Mouse (Mus musculus): ENCODE measurements around the gene Runx1. TPM values are rescaled to one million over a fixed set of nuclear protein-coding genes. Genes with fewer than 3 reads are reported as not detected.

Gene Runx1
- polyA plus RNA-seq, 1 experiment from 2014 or later: 1.7 TPM

- peaks cover 16% of the 10 kb centered on the region; the same call in 1 of the 2 replicates for H3K27me3 ChIP-seq
- H3K36me3 ChIP-seq: no peaks in the 10 kb centered on the region
- ATAC-seq (replicated peaks; ENCODE audit: insufficient number of reproducible peaks, insufficient read depth, low FRiP score, low read depth): no peak
- no peak overlapping the region for H3K4me3 ChIP-seq
- no peaks in the 10 kb centered on the region for H3K9me3 ChIP-seq (replicated peaks)
- no peak overlapping the region for H3K27ac ChIP-seq
- H3K4me1 ChIP-seq (replicated peaks): peaks cover 8% of the 10 kb centered on the region
- WGBS: 39% methylated on average over 12 of the region's 12 CpGs
- H3K9ac ChIP-seq: no peak overlapping the region
- H3K4me2 ChIP-seq: no peak overlapping the region
Measured at GRCm38 (mm10) chr16:92744172-92744777, 81.7 kb downstream of the Runx1 start.

DNA sequence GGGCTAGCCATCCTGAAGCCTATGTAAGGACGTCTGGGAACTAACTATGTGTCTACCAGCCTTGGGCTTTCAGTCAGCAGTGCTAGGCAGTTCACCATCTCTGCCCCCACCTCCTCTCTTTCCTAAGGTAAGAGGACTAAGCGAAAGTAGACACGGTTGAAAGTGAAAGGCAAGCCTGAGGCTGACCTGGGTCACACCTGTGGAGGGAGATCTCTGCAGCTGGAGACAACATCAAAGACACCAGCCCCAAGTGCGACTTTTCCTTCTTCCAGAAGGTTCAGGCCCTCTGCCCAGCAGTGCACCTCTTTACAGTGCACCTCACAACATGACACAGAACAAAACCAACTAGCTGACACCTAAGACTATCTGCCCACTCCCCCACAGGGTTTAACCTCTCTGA lies 82.2 kb downstream of the Runx1 start:
- Histone ChIP-seq H3K36me3 (no peaks in the 10 kb centered on the region), H3K4me2 (no peak overlapping the region), H3K9ac (no peak overlapping the region), H3K27me3 (peaks cover 16% of the 10 kb centered on the region; the same call in 1 of the 2 replicates), H3K9me3 (replicated peaks) (no peaks in the 10 kb centered on the region), H3K27ac (no peak overlapping the region), H3K4me3 (no peak overlapping the region), H3K4me1 (replicated peaks) (peaks cover 8% of the 10 kb centered on the region)
- ATAC-seq (replicated peaks; ENCODE audit: insufficient number of reproducible peaks, insufficient read depth, low FRiP score, low read depth): no peak
- 69% methylated on average over 4 of the region's 4 CpGs for WGBS

DNA sequence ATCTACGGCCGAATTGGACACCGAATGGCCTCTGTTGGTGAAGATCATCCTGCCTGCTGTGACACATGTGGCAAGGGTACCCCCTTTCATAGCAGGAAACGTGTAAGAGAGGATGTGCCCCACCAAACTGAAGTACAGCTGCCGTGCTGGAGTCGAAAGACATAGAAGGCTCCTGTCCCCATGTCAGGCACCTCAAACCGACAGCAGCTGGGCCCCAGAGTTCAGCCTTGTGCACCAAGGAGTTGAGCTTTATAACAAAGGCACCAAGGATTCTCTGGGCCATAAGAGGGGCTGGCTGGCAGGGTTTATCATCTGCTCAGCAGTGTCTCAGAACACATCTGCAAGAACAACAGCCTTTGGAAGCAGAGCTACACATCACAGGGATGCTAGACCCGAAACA lies 84.6 kb downstream of the Runx1 start:
- 82% methylated on average over 8 of the region's 8 CpGs for WGBS
- Histone ChIP-seq H3K9ac (no peak overlapping the region), H3K4me2 (no peak overlapping the region), H3K9me3 (replicated peaks) (no peaks in the 10 kb centered on the region), H3K4me1 (replicated peaks) (peaks cover 8% of the 10 kb centered on the region), H3K4me3 (no peak overlapping the region), H3K27me3 (peaks cover 16% of the 10 kb centered on the region; the same call in 1 of the 2 replicates), H3K27ac (no peak overlapping the region), H3K36me3 (no peaks in the 10 kb centered on the region)
- ATAC-seq (replicated peaks; ENCODE audit: insufficient number of reproducible peaks, insufficient read depth, low FRiP score, low read depth): no peak

DNA sequence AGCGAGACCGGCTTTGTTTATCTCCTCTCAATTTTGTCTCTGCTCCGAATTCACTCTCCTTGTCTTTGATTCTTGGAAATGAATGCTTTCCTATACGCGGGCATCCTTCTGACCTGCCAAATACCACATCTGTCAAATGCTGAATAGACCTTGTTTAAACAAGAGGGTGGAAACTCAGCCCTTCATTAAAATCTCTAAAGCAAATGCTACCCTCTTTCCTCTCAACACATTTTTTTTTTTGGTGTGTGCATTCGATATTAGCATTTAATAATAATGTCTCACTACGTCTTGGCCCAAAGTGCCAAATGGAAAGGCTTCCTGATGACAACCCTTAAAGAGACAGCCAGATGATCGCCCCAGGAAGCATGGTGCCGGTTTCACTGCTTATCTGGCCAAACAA lies 85.4 kb downstream of the Runx1 start:
- ATAC-seq (replicated peaks; ENCODE audit: insufficient number of reproducible peaks, insufficient read depth, low FRiP score, low read depth): no peak
- Histone ChIP-seq H3K4me2 (no peak overlapping the region), H3K4me1 (replicated peaks) (peaks cover 8% of the 10 kb centered on the region), H3K36me3 (no peaks in the 10 kb centered on the region), H3K4me3 (no peak overlapping the region), H3K27me3 (peaks cover 16% of the 10 kb centered on the region; the same call in 1 of the 2 replicates), H3K27ac (no peak overlapping the region), H3K9me3 (replicated peaks) (no peaks in the 10 kb centered on the region), H3K9ac (no peak overlapping the region)
- WGBS: 58% methylated on average over 9 of the region's 9 CpGs

DNA sequence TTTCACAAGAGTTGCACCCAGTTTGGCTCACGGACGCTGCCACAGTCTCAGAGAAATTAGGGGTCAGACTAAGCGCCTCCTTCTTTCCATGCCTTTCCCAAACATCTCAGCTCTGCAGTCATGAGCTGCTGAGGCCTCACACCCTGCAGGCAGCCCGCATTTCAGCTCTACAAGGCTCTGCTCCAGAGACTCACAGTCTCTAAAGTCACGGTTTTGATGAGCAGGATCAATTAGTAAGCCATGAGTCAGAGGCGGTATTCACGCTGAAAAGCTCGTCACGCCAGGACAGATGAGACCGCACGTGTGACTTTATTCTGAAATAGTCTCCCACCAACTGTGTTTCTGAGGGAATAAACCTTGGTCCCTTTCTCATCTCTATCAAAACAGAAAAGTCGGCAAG lies 86.0 kb downstream of the Runx1 start:
- ATAC-seq (replicated peaks; ENCODE audit: insufficient number of reproducible peaks, insufficient read depth, low FRiP score, low read depth): no peak
- H3K4me2 ChIP-seq: no peak overlapping the region
- H3K9ac ChIP-seq: no peak overlapping the region
- peaks cover 16% of the 10 kb centered on the region; the same call in 1 of the 2 replicates for H3K27me3 ChIP-seq
- WGBS: 66% methylated on average over 12 of the region's 12 CpGs
- no peaks in the 10 kb centered on the region for H3K36me3 ChIP-seq
- peaks cover 8% of the 10 kb centered on the region for H3K4me1 ChIP-seq (replicated peaks)
- no peak overlapping the region for H3K4me3 ChIP-seq
- H3K9me3 ChIP-seq (replicated peaks): no peaks in the 10 kb centered on the region
- no peak overlapping the region for H3K27ac ChIP-seq

GRCm38 (mm10) chr16:92739071-92739793 lies 86.7 kb downstream of the Runx1 start:
- no peaks in the 10 kb centered on the region for H3K36me3 ChIP-seq
- ATAC-seq (replicated peaks; ENCODE audit: insufficient number of reproducible peaks, insufficient read depth, low FRiP score, low read depth): no peak
- H3K27me3 ChIP-seq: peaks cover 16% of the 10 kb centered on the region; the same call in 1 of the 2 replicates
- WGBS: 82% methylated on average over 7 of the region's 7 CpGs
- H3K27ac ChIP-seq: no peak overlapping the region
- H3K9ac ChIP-seq: no peak overlapping the region
- H3K4me1 ChIP-seq (replicated peaks): peaks cover 4% of the 10 kb centered on the region; the same call in 1 of the 2 replicates
- no peaks in the 10 kb centered on the region for H3K9me3 ChIP-seq (replicated peaks)
- no peak overlapping the region for H3K4me3 ChIP-seq
- H3K4me2 ChIP-seq: no peak overlapping the region

GRCm38 (mm10) chr16:92738476-92739010 lies 87.4 kb downstream of the Runx1 start:
- 73% methylated on average over 11 of the region's 11 CpGs for WGBS
- Histone ChIP-seq H3K36me3 (no peaks in the 10 kb centered on the region), H3K27ac (no peak overlapping the region), H3K4me3 (no peak overlapping the region), H3K9me3 (replicated peaks) (no peaks in the 10 kb centered on the region), H3K9ac (no peak overlapping the region), H3K4me1 (replicated peaks) (no peaks in the 10 kb centered on the region), H3K27me3 (peaks cover 16% of the 10 kb centered on the region; the same call in 1 of the 2 replicates), H3K4me2 (no peak overlapping the region)
- ATAC-seq (replicated peaks; ENCODE audit: insufficient number of reproducible peaks, insufficient read depth, low FRiP score, low read depth): no peak

DNA sequence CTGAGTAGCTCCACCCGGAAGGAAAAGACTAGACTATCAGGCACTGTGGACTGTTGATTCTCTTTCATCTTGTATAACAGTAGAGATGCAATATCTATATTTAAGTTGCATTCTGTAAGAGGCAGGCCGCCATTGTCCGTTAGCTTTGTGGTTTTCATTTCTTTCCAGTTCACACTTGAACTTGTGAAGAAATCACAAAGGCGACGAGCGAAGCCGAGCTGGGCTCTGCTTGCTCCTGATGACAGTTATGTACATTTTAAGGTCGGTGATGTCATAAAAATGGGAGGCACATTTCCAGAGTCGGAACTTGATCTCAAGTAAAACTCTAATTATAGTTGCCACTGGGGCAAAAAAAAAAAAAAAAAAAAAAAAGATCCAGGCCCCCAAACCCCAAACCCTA lies 99.1 kb downstream of the Runx1 start:
- 73% methylated on average over 9 of the region's 9 CpGs for WGBS
- Histone ChIP-seq H3K4me3 (no peak overlapping the region), H3K9me3 (replicated peaks) (no peaks in the 10 kb centered on the region), H3K4me2 (no peak overlapping the region), H3K27ac (no peak overlapping the region), H3K27me3 (peaks cover 24% of the 10 kb centered on the region), H3K9ac (no peak overlapping the region), H3K36me3 (no peaks in the 10 kb centered on the region), H3K4me1 (replicated peaks) (peaks cover 1% of the 10 kb centered on the region; the same call in 1 of the 2 replicates)
- no peak for ATAC-seq (replicated peaks; ENCODE audit: insufficient number of reproducible peaks, insufficient read depth, low FRiP score, low read depth)

DNA sequence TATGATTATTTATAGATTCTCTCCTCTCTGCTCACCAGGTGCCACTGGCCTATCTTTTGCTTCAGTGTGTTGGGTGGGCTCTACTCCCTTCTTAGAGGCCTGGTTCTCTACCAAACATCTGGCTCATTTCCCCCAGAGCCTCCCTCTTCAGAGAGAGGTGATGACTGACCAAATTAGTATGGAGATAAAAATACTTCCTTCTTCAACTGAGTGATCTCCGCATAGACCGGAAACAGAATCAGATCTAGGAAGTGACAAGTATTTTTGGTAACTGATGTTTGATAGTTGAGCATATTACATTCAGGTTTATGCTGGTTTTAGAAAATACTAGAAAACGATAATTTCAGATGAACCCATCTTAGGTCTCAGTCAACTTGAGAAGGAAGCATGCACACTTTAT lies 101.4 kb downstream of the Runx1 start:
- H3K27me3 ChIP-seq: peaks cover 31% of the 10 kb centered on the region
- WGBS: 38% methylated on average over 3 of the region's 3 CpGs

DNA sequence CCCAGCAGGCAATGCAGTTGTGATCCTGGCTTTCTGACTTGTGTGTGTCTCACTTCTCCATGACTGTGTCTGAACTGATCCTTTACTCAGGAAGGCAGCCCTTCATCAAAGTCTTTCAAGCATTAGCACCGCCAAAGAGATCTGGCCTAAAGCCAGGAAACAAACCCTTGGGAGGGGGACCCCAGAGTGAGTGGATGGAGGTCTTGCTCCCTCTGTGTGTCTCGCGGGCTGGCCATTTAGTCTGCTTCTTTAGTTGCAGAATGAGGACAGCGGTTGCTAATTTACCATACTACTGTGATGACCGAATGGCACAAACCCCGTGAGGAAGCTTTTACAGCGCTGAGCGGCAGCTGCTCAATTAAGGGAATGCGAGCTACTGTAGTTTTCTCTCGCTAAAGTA lies 105.3 kb downstream of the Runx1 start:
- peaks cover 57% of the 10 kb centered on the region for H3K27me3 ChIP-seq

More for the DNA sequence above, 101.4 kb downstream of the Runx1 start:
- H3K9me3 ChIP-seq (replicated peaks): no peaks in the 10 kb centered on the region
- H3K4me2 ChIP-seq: no peak overlapping the region
- H3K27ac ChIP-seq: no peak overlapping the region
- no peak overlapping the region for H3K4me3 ChIP-seq
- no peak for ATAC-seq (replicated peaks; ENCODE audit: insufficient number of reproducible peaks, insufficient read depth, low FRiP score, low read depth)
- H3K36me3 ChIP-seq: no peaks in the 10 kb centered on the region
- H3K4me1 ChIP-seq (replicated peaks): no peaks in the 10 kb centered on the region
- H3K9ac ChIP-seq: no peak overlapping the region

DNA sequence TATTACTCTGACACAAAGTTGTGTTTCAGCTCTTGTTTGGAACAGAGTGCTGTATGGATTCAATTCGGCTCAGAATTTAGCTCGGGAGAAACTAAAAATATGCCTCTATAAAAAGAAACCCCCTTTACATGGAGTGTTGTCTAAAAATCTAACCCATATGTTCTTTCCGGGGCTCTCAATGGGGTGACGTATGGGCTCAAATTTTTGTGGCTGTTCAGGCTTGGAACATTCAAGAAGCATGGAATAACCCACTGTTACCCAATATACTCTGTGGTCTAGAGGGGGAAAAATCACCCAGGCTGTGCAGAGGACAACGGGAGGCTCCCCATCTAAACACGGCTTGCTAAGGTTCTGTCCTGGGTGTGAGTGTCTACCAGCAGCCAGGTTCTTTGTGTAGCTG lies 106.2 kb downstream of the Runx1 start:
- no peaks in the 10 kb centered on the region for H3K36me3 ChIP-seq
- H3K27ac ChIP-seq: no peak overlapping the region
- H3K4me3 ChIP-seq: no peak overlapping the region
- ATAC-seq (replicated peaks; ENCODE audit: insufficient number of reproducible peaks, insufficient read depth, low FRiP score, low read depth): no peak
- H3K4me2 ChIP-seq: no peak overlapping the region
- H3K4me1 ChIP-seq (replicated peaks): no peaks in the 10 kb centered on the region
- no peak overlapping the region for H3K9ac ChIP-seq
- H3K9me3 ChIP-seq (replicated peaks): no peaks in the 10 kb centered on the region
- peaks cover 60% of the 10 kb centered on the region for H3K27me3 ChIP-seq
- 86% methylated on average over 6 of the region's 6 CpGs for WGBS

More for the DNA sequence above, 105.3 kb downstream of the Runx1 start:
- no peak for ATAC-seq (replicated peaks; ENCODE audit: insufficient number of reproducible peaks, insufficient read depth, low FRiP score, low read depth)
- H3K4me3 ChIP-seq: no peak overlapping the region
- H3K9me3 ChIP-seq (replicated peaks): no peaks in the 10 kb centered on the region
- no peaks in the 10 kb centered on the region for H3K36me3 ChIP-seq
- H3K4me2 ChIP-seq: no peak overlapping the region
- H3K4me1 ChIP-seq (replicated peaks): no peaks in the 10 kb centered on the region
- 70% methylated on average over 10 of the region's 10 CpGs for WGBS
- H3K9ac ChIP-seq: no peak overlapping the region
- no peak overlapping the region for H3K27ac ChIP-seq
